Mouse (Mus musculus) adrenal gland, postnatal 4 days (tissue): ENCODE results near the gene Tmem189. TPM values are rescaled to one million over a fixed set of nuclear protein-coding genes. Genes with fewer than 3 reads are reported as not detected.

Source experiments
- DNase-seq, 2 experiments: peaks; one replicate each; pipeline ENCODE4 v3.0.0; 2021 to 2022; ENCODE audit warnings: low spot score in 2 of 2, mixed read lengths in 2 of 2
- total RNA-seq, 2 experiments: library from RNA; stranded (reverse); gene quantifications; 2 replicates each; pipeline ENCODE4 v1.2.3; 2021

Tmem189 gene
- total RNA-seq, 2 experiments from 2014 or later, result 32.9 to 35.4 TPM

- no peak for DNase-seq
These were observed 12.5 kb upstream of the Tmem189 start for GRCm38 (mm10) chr2:167702126-167702525.

- no peak for DNase-seq
These were observed 11.8 kb upstream of the Tmem189 start for GRCm38 (mm10) chr2:167701472-167701871.

- DNase-seq, result no peak
These were observed 10.4 kb upstream of the Tmem189 start for GRCm38 (mm10) chr2:167700018-167700417.

GRCm38 (mm10) chr2:167697902-167698301 is 8.3 kb upstream of the Tmem189 start:
- DNase-seq, result no peak

GRCm38 (mm10) chr2:167696143-167696542 is 6.5 kb upstream of the Tmem189 start:
- DNase-seq, result no peak

- DNase-seq, result no peak
These were observed 5.9 kb upstream of the Tmem189 start for GRCm38 (mm10) chr2:167695491-167695890.

GRCm38 (mm10) chr2:167694963-167695362 is 5.3 kb upstream of the Tmem189 start:
- DNase-seq, result no peak

- no peak for DNase-seq
These were observed 4.6 kb upstream of the Tmem189 start for GRCm38 (mm10) chr2:167694244-167694643.

- DNase-seq, result no peak
These were observed 3.9 kb upstream of the Tmem189 start for GRCm38 (mm10) chr2:167693540-167693939.

- DNase-seq, result no peak
These were observed 3.2 kb upstream of the Tmem189 start for GRCm38 (mm10) chr2:167692831-167693230.

- DNase-seq, result no peak
These were observed 2.4 kb upstream of the Tmem189 start for GRCm38 (mm10) chr2:167691871-167692661.

- no peak for DNase-seq
These were observed 1.8 kb upstream of the Tmem189 start for GRCm38 (mm10) chr2:167691410-167691809.

GRCm38 (mm10) chr2:167690962-167691311 is 1.3 kb upstream of the Tmem189 start:
- no peak for DNase-seq

- DNase-seq, result no peak
These were observed 768 bp upstream of the Tmem189 start for GRCm38 (mm10) chr2:167690219-167690961.

GRCm38 (mm10) chr2:167688498-167689451 is 847 bp downstream of the Tmem189 start, which contains the start of gene Cebpb:
TSS of gene Cebpb (plus strand) at chr2:167688915.
- DNase-seq, result peak; percentile 87 to 88

- DNase-seq, result no peak
These were observed 1.5 kb downstream of the Tmem189 start for GRCm38 (mm10) chr2:167688126-167688497.

GRCm38 (mm10) chr2:167687651-167688101 is 1.9 kb downstream of the Tmem189 start:
- DNase-seq, result peak in 1 of 2 experiments; percentile 68

- no peak for DNase-seq
These were observed 2.4 kb downstream of the Tmem189 start for GRCm38 (mm10) chr2:167687250-167687586.

GRCm38 (mm10) chr2:167686382-167687249 is 3.0 kb downstream of the Tmem189 start:
- DNase-seq, result no peak

GRCm38 (mm10) chr2:167685865-167686264 is 3.8 kb downstream of the Tmem189 start:
- no peak for DNase-seq
